Mouse (Mus musculus) stomach, embryonic 14.5 days (tissue): ENCODE data around the gene Rfk. TPM values are rescaled to one million over a fixed set of nuclear protein-coding genes. Genes with fewer than 3 reads are reported as not detected.

Experiments used
- ATAC-seq: fragments of 200-750 bp; cut with Nextera tagmentation; 2 replicates; pipeline ENCODE4 v1.8.0; 2017; ENCODE audit warnings: low read depth, moderate TSS enrichment; ENCODE audit not compliant: insufficient number of reproducible peaks, insufficient read depth, low FRiP score
- H3K27ac ChIP-seq: fragments of 300-500 bp; sonication (generic); 2 replicates; pipeline ENCODE4 v1.5.1; 2014; ENCODE audit warnings: mild to moderate bottlenecking, low read length, moderate library complexity, mixed read lengths
- H3K27me3 ChIP-seq: fragments of 300-500 bp; sonication (generic); 2 replicates; pipeline ENCODE4 v1.6.1; 2014; ENCODE audit warnings: low read length, control low read depth, mixed read lengths; ENCODE audit not compliant: control insufficient read depth, insufficient read depth
- H3K36me3 ChIP-seq: fragments of 300-500 bp; sonication (generic); 2 replicates; pipeline ENCODE4 v1.6.1; 2014; ENCODE audit warnings: mild to moderate bottlenecking, control low read depth, low read length, moderate library complexity, mixed read lengths; ENCODE audit not compliant: control insufficient read depth, insufficient read depth
- H3K4me1 ChIP-seq: fragments of 300-500 bp; sonication (generic); 2 replicates; pipeline ENCODE4 v1.6.1; 2014; ENCODE audit warnings: low read length, control low read depth, mixed read lengths; ENCODE audit not compliant: control insufficient read depth, insufficient read depth
- H3K4me2 ChIP-seq: fragments of 300-500 bp; sonication (generic); replicated peaks from 2 replicates; pipeline ENCODE4 v1.6.1; 2014; ENCODE audit warnings: low read depth, low read length, control low read depth
- H3K4me3 ChIP-seq: fragments of 300-500 bp; sonication (generic); 2 replicates; pipeline ENCODE4 v1.5.1; 2014; ENCODE audit warnings: low read depth, low read length, control low read depth
- H3K9ac ChIP-seq: fragments of 300-500 bp; sonication (generic); replicated peaks from 2 replicates; pipeline ENCODE4 v1.6.1; 2014; ENCODE audit warnings: low read depth, mild to moderate bottlenecking, control low read depth, low read length, moderate library complexity, mixed read lengths
- H3K9me3 ChIP-seq: fragments of 300-500 bp; sonication (generic); 2 replicates; pipeline ENCODE4 v1.6.1; 2016; ENCODE audit warnings: low read depth, low read length, control low read depth; ENCODE audit not compliant: control insufficient read depth
- WGBS: fragments of 180-500 bp; shearing (Covaris S2); extraction: QIAGEN DNeasy Blood & Tissue Kit; methylation state at CpG from one replicate; pipeline ENCODE4 v1.1.7; 2014; 5-methylcytosine and 5-hydroxymethylcytosine counted together
- polyA plus RNA-seq: library from polyadenylated mRNA; unstranded; fragments of >200 nt; fragmentation: Nextera tagmentation; extraction: Ambion mirVana; gene quantifications from 2 replicates; pipeline ENCODE4 v1.2.1, GENCODE M21; 2014

Rfk gene
- polyA plus RNA-seq, 1 experiment from 2014 or later: 68.2 TPM

DNA sequence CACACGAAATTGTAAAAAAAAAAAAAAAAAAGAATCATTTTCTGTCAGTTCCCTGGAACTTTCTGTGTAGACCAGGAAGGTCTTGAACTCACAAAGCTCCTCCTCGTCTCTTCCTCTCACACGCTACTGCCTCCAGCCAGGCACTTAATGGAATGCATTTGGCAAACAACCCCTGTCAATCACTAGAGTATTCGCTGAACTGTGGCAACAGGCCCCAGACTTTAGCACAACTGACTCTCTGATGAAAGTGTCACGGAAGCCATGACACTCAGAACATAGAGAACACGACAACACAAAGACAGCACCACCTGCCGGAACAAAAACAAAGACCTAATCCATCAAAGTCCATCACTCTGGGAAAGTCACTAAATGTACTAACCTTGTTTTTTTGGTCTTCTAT, 24.3 kb upstream of the Rfk start:
- H3K9me3 ChIP-seq: no peaks in the 10 kb centered on the region
- H3K4me3 ChIP-seq: no peak overlapping the region
- H3K27me3 ChIP-seq: no peaks in the 10 kb centered on the region
- H3K36me3 ChIP-seq: no peaks in the 10 kb centered on the region
- no peak overlapping the region for H3K4me2 ChIP-seq
- H3K4me1 ChIP-seq: no peaks in the 10 kb centered on the region
- H3K9ac ChIP-seq: no peak overlapping the region
- H3K27ac ChIP-seq: no peak overlapping the region
- ATAC-seq: no peak
- WGBS: 47% methylated on average over 7 of the region's 7 CpGs

DNA sequence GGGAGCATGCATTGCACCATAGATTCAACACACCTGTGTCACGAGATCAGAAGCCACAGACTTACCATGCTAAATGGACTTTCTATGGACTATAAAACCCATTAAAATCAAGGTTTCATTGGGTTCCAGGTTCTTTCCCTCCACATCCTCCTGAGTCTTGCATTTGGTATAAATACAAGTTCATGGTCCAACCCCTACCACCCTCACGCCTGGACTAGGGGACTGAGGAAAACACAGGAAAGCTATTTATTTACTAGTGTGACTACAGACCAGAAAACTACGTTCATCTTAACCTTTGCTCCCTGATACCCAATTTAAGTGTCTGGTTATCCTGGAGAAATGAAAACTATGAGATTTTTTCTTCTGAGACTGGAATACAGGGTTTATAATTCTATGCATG, 21.1 kb upstream of the Rfk start, which contains the start of gene Gcnt1:
TSS of gene Gcnt1 (minus strand) at position 144 of the 400 bp plus-strand sequence.
- H3K4me3 ChIP-seq: no peak within 1 kb of the TSS
- no peak within 1 kb of the TSS for H3K9ac ChIP-seq
- no peak within 1 kb of the TSS for H3K4me2 ChIP-seq
- 86% methylated on average over 3 of the region's 3 CpGs for WGBS
- no peaks in the 10 kb centered on the region for H3K36me3 ChIP-seq
- no peaks in the 10 kb centered on the region for H3K4me1 ChIP-seq
- H3K27ac ChIP-seq: no peak within 1 kb of the TSS
- no peaks in the 10 kb centered on the region for H3K9me3 ChIP-seq
- H3K27me3 ChIP-seq: no peaks in the 10 kb centered on the region
- no peak for ATAC-seq

- no peaks in the 10 kb centered on the region for H3K9me3 ChIP-seq
- ATAC-seq: no peak
Observed at GRCm38 (mm10) chr19:17378845-17379244, 15.0 kb upstream of the Rfk start.

GRCm38 (mm10) chr19:17380549-17380948, 13.3 kb upstream of the Rfk start:
- Histone ChIP-seq H3K4me2 (no peak overlapping the region), H3K9me3 (no peaks in the 10 kb centered on the region), H3K36me3 (no peaks in the 10 kb centered on the region), H3K27ac (no peak overlapping the region), H3K9ac (no peak overlapping the region), H3K4me3 (no peak overlapping the region), H3K27me3 (no peaks in the 10 kb centered on the region), H3K4me1 (no peaks in the 10 kb centered on the region)
- WGBS: 47% methylated on average over 7 of the region's 7 CpGs
- ATAC-seq: no peak

More at GRCm38 (mm10) chr19:17378845-17379244, 15.0 kb upstream of the Rfk start:
- Histone ChIP-seq H3K27me3 (no peaks in the 10 kb centered on the region), H3K9ac (no peak overlapping the region), H3K4me2 (no peak overlapping the region), H3K27ac (no peak overlapping the region), H3K4me1 (no peaks in the 10 kb centered on the region), H3K4me3 (no peak overlapping the region), H3K36me3 (no peaks in the 10 kb centered on the region)

DNA sequence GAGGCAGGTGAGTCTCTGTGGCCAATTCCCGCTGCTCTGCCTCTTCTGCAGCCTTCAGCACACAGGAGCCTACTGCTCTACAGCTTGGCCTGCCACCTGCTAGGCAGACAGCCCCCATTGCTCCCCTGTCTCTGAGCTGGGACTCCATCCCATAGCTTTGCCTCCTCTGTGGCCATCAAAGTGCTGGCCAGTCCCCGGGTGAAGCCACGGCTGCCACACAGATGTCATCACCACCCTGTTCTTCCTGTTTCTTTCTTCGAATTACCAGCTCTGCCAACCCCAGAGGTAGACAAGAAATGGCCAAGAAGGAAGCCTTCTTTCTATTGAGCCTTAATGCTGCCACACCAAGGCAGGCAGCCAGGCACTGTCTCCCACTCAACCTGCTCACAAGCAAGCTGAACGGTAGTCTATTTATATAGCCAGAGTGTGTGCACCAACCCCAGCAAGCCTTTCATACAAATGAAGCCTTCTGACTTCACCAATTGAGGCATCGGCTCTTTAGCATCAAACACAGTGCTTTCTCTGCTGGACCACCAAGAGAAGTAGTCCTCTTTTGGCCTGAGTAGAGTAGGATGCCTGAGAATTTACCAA, 10.9 kb upstream of the Rfk start:
- H3K27me3 ChIP-seq: no peaks in the 10 kb centered on the region
- H3K36me3 ChIP-seq: no peaks in the 10 kb centered on the region
- H3K4me2 ChIP-seq: no peak overlapping the region
- ATAC-seq: no peak
- no peak overlapping the region for H3K27ac ChIP-seq
- no peaks in the 10 kb centered on the region for H3K9me3 ChIP-seq
- WGBS: 83% methylated on average over 6 of the region's 6 CpGs
- H3K9ac ChIP-seq: no peak overlapping the region
- no peaks in the 10 kb centered on the region for H3K4me1 ChIP-seq
- no peak overlapping the region for H3K4me3 ChIP-seq

- Histone ChIP-seq H3K27me3 (no peaks in the 10 kb centered on the region), H3K4me3 (no peak overlapping the region), H3K4me2 (no peak overlapping the region), H3K9me3 (no peaks in the 10 kb centered on the region), H3K27ac (no peak overlapping the region), H3K36me3 (no peaks in the 10 kb centered on the region), H3K4me1 (no peaks in the 10 kb centered on the region), H3K9ac (no peak overlapping the region)
- WGBS: 92% methylated on average over 4 of the region's 4 CpGs
- ATAC-seq: no peak
Observed at GRCm38 (mm10) chr19:17385022-17385421, 8.8 kb upstream of the Rfk start.

DNA sequence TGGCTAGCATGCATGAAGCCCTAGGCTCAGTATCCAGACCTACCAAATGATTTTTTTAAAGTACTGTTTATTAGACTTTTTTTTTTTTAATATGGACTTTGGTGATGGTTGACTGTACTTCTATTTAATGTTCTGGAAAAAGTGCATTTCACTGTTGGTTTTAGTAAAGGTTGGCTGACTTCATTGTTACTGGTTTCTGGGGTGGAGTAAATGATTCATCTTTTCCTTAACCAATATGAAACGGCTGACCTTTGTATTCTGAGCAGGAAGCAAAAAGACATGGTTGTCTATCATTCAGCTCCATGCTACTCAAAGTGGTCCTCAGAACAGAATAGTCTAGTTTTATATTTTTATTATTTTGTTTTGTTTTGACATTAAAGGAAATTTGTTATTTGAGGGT, 8.4 kb upstream of the Rfk start:
- Histone ChIP-seq H3K27me3 (no peaks in the 10 kb centered on the region), H3K4me3 (no peak overlapping the region), H3K4me1 (no peaks in the 10 kb centered on the region), H3K4me2 (no peak overlapping the region), H3K9ac (no peak overlapping the region), H3K27ac (no peak overlapping the region), H3K36me3 (no peaks in the 10 kb centered on the region), H3K9me3 (no peaks in the 10 kb centered on the region)
- no peak for ATAC-seq
- 65% methylated on average over 1 of the region's 1 CpGs for WGBS

GRCm38 (mm10) chr19:17386424-17386823, 7.4 kb upstream of the Rfk start:
- Histone ChIP-seq H3K27ac (no peak overlapping the region), H3K4me3 (no peak overlapping the region), H3K9me3 (no peaks in the 10 kb centered on the region), H3K36me3 (no peaks in the 10 kb centered on the region), H3K4me2 (no peak overlapping the region), H3K9ac (no peak overlapping the region), H3K27me3 (no peaks in the 10 kb centered on the region), H3K4me1 (no peaks in the 10 kb centered on the region)
- ATAC-seq: no peak
- WGBS: 78% methylated on average over 6 of the region's 6 CpGs

DNA sequence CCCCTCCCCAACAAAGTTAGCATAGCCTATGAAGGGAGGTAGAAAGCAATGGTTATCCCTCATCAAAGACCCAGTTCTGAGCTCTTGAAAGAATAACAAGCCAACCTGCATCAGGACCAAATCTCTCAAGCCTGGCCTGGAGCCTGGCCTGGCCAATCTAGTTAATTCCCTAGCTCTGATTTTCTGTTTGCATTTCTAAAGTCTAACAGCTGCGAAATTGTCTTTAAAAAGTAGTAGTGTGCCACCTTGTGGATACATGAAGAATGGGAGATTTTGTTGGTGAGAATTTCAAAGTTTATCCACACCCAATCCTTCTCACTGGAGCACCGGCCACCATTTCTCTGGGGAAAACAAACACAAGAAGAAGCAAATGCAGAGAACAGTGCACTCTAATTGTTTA, 5.4 kb upstream of the Rfk start:
- H3K27me3 ChIP-seq: no peaks in the 10 kb centered on the region
- 11% methylated on average over 2 of the region's 2 CpGs for WGBS
- no peaks in the 10 kb centered on the region for H3K4me1 ChIP-seq
- H3K4me2 ChIP-seq: no peak overlapping the region
- no peaks in the 10 kb centered on the region for H3K9me3 ChIP-seq
- H3K27ac ChIP-seq: no peak overlapping the region
- H3K4me3 ChIP-seq: no peak overlapping the region
- ATAC-seq: no peak
- no peaks in the 10 kb centered on the region for H3K36me3 ChIP-seq
- H3K9ac ChIP-seq: no peak overlapping the region
